27 mouse cellular contexts compared by ENCODE assay signal in the genomic region with DNA sequence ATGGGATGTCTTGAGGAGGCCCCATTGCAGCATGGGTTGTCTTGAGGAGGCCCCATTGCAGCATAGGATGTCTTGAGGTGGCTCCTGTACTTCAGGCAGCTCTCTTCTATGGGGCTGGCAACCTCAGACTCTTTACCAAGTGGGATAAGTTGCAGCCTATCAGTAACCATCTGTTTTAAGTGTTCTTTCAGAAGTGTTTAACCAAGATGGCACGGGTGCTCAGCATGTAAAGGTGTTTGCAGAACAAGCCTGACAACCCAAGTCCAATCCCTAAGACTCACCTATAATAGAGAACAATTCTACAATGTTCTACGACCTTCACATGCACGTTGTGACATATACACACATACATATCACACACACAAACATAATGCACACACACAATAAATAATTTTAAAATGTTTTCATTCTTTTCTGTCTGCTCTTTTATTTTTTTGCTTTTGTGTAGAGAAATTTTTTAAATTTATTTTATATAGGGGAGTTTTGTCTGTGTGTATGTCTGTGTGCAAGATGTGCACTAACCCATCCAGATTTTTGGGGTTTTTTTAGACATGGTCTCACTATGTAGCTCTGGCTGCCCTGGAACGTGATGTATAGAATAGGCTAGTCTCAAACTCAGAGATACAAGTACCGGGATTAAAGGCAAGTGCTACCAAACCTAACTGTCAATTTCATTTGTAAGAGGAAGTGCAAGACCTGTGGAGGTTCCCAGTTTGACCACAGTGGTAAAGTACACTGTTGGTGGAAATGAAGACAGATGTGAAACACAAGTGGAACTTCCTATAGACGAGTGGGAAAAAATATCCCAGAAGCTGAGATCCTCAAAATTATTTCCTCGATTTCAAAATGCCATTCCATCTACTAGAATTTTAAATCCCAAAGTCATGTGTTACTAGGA. TPM values are rescaled to one million over a fixed set of nuclear protein-coding genes. Genes with fewer than 3 reads are reported as not detected.
DNase-seq lines count a peak whose midpoint lies in the region; ATAC-seq and TF ChIP-seq lines count a peak whose summit lies in the region.
"Had no signal": no experiment of that assay in that cellular context is flagged by ENCODE, and none has a peak within 500 bp of the region (broad histone marks: within the 10 kb centered on the region; RNA-seq: fewer than 3 reads in every experiment).

No protein-coding gene starts in this region.

- H3K9ac ChIP-seq in liver, embryonic 12.5 days: no peak overlapping the region
- no peak overlapping the region for H3K9ac ChIP-seq in liver, postnatal 0 days (replicated peaks)
- no peak overlapping the region for H3K9ac ChIP-seq in forebrain, embryonic 14.5 days (ENCODE audit: low read length)
- no peak overlapping the region for H3K9ac ChIP-seq in hindbrain, postnatal 0 days (replicated peaks; ENCODE audit: low read length)
- H3K9ac ChIP-seq in forebrain, embryonic 12.5 days: no peak overlapping the region
- H3K9ac ChIP-seq: hindbrain, embryonic 15.5 days; midbrain, embryonic 15.5 days; neural tube, embryonic 15.5 days; stomach, embryonic 15.5 days had no signal

- DNase-seq in liver: no peak
- DNase-seq in liver, postnatal 0 days: no peak
- DNase-seq in forebrain, embryonic 14.5 days (ENCODE audit: low spot score): no peak
- no peak for DNase-seq in hindbrain, postnatal 0 days (ENCODE audit: low spot score)
- DNase-seq: adrenal gland, postnatal 36 days; cerebellum, adult 9-10 months; cerebellum, postnatal 36 days; gastrocnemius, postnatal 36 days; heart, postnatal 14 days; kidney, postnatal 4 days; layer of hippocampus, postnatal 36 days; left cerebral cortex, postnatal 4 days; lung, adult 18-20 months; retina, postnatal 1 day; right cerebral cortex, postnatal 14 days had no signal

- 54% methylated on average over 7 of the region's 7 CpGs for WGBS in liver, embryonic 12.5 days (ENCODE audit: insufficient replicate concordance)
- 35% methylated on average over 7 of the region's 7 CpGs for WGBS in bone marrow, adult 2 months
- 55% methylated on average over 7 of the region's 7 CpGs for WGBS in liver, postnatal 0 days (ENCODE audit: insufficient replicate concordance)
- 89% methylated on average over 7 of the region's 7 CpGs for WGBS in forebrain, embryonic 14.5 days
- WGBS in hindbrain, postnatal 0 days: 91% methylated on average over 7 of the region's 7 CpGs
- 91% methylated on average over 7 of the region's 7 CpGs for WGBS in forebrain, embryonic 12.5 days

- TF ChIP-seq EP300 in liver, postnatal 0 days (IDR thresholded peaks at IDR 0.05; ENCODE audit: low read depth): no peak

- H3K27me3 ChIP-seq in liver, embryonic 12.5 days (replicated peaks): no peaks in the 10 kb centered on the region
- no peaks in the 10 kb centered on the region for H3K27me3 ChIP-seq in liver, postnatal 0 days (ENCODE audit: insufficient read depth, low read length)
- H3K27me3 ChIP-seq in forebrain, embryonic 14.5 days (replicated peaks; ENCODE audit: control insufficient read depth, insufficient read depth, low read length): no peaks in the 10 kb centered on the region
- no peaks in the 10 kb centered on the region for H3K27me3 ChIP-seq in hindbrain, postnatal 0 days (ENCODE audit: insufficient read depth, low read length)
- H3K27me3 ChIP-seq in forebrain, embryonic 12.5 days: no peaks in the 10 kb centered on the region
- H3K27me3 ChIP-seq: hindbrain, embryonic 15.5 days; midbrain, embryonic 15.5 days; neural tube, embryonic 15.5 days; stomach, embryonic 15.5 days had no signal

- ATAC-seq in liver, embryonic 12.5 days: no peak
- ATAC-seq in liver, postnatal 0 days: no peak
- no peak for ATAC-seq in forebrain, embryonic 14.5 days
- ATAC-seq in hindbrain, postnatal 0 days: no peak
- ATAC-seq in forebrain, embryonic 12.5 days (ENCODE audit: low FRiP score): no peak
- ATAC-seq: lung, postnatal 0 days; midbrain, embryonic 15.5 days had no signal

- TF ChIP-seq CTCF in bone marrow, adult 2 months (IDR thresholded peaks at IDR 0.05; ENCODE audit: control insufficient read depth, insufficient read depth, low read length): no peak
- no peak for TF ChIP-seq CTCF in liver, postnatal 0 days (IDR thresholded peaks at IDR 0.05; ENCODE audit: low read depth)
- no peak for TF ChIP-seq CTCF in hindbrain, postnatal 0 days (IDR thresholded peaks at IDR 0.05; ENCODE audit: low read depth)

- no peak overlapping the region for H3K4me2 ChIP-seq in liver, embryonic 12.5 days
- no peak overlapping the region for H3K4me2 ChIP-seq in liver, postnatal 0 days (ENCODE audit: low read depth, low read length)
- H3K4me2 ChIP-seq in forebrain, embryonic 14.5 days (ENCODE audit: low read length): no peak overlapping the region
- H3K4me2 ChIP-seq in hindbrain, postnatal 0 days (ENCODE audit: low read depth, low read length): no peak overlapping the region
- no peak overlapping the region for H3K4me2 ChIP-seq in forebrain, embryonic 12.5 days
- H3K4me2 ChIP-seq: hindbrain, embryonic 15.5 days; midbrain, embryonic 15.5 days; neural tube, embryonic 15.5 days; stomach, embryonic 15.5 days had no signal

- TF ChIP-seq POLR2A in bone marrow, adult 2 months (IDR thresholded peaks at IDR 0.05; ENCODE audit: borderline replicate concordance, control insufficient read depth, low read depth, low read length): no peak

- no peaks in the 10 kb centered on the region for H3K36me3 ChIP-seq in liver, embryonic 12.5 days
- no peaks in the 10 kb centered on the region for H3K36me3 ChIP-seq in liver, postnatal 0 days (replicated peaks; ENCODE audit: insufficient read depth, low read length)
- H3K36me3 ChIP-seq in forebrain, embryonic 14.5 days (ENCODE audit: control insufficient read depth, insufficient read depth, low read length): no peaks in the 10 kb centered on the region
- no peaks in the 10 kb centered on the region for H3K36me3 ChIP-seq in hindbrain, postnatal 0 days (ENCODE audit: insufficient read depth, low read length)
- H3K36me3 ChIP-seq in forebrain, embryonic 12.5 days (replicated peaks): no peaks in the 10 kb centered on the region
- H3K36me3 ChIP-seq: hindbrain, embryonic 10.5 days; hindbrain, embryonic 15.5 days; midbrain, embryonic 10.5 days; midbrain, embryonic 15.5 days; neural tube, embryonic 15.5 days; stomach, embryonic 15.5 days had no signal

- H3K4me3 ChIP-seq in liver, embryonic 12.5 days: no peak overlapping the region
- no peak overlapping the region for H3K4me3 ChIP-seq in bone marrow, adult 2 months (replicated peaks; ENCODE audit: control insufficient read depth, low read depth, low read length)
- no peak overlapping the region for H3K4me3 ChIP-seq in liver, postnatal 0 days (ENCODE audit: low read depth, low read length)
- no peak overlapping the region for H3K4me3 ChIP-seq in forebrain, embryonic 14.5 days (ENCODE audit: low read depth, low read length)
- no peak overlapping the region for H3K4me3 ChIP-seq in hindbrain, postnatal 0 days (ENCODE audit: low read length)
- no peak overlapping the region for H3K4me3 ChIP-seq in forebrain, embryonic 12.5 days (replicated peaks)
- H3K4me3 ChIP-seq: erythroblast, embryonic 14.5 days; hindbrain, embryonic 10.5 days; hindbrain, embryonic 15.5 days; midbrain, embryonic 10.5 days; midbrain, embryonic 15.5 days; neural tube, embryonic 15.5 days; stomach, embryonic 15.5 days had no signal

- H3K27ac ChIP-seq in liver, embryonic 12.5 days: peak overlapping the region; percentile 90; the same call in 1 of the 2 replicates
- peak overlapping the region; percentile 31 for H3K27ac ChIP-seq in bone marrow, adult 2 months (ENCODE audit: control insufficient read depth, insufficient read depth, low read depth, low read length, poor library complexity)
- H3K27ac ChIP-seq in liver, postnatal 0 days (ENCODE audit: low read depth): peak overlapping the region; percentile 94; the same call in 1 of the 2 replicates
- no peak overlapping the region for H3K27ac ChIP-seq in forebrain, embryonic 14.5 days (ENCODE audit: low read depth, low read length)
- no peak overlapping the region for H3K27ac ChIP-seq in hindbrain, postnatal 0 days
- no peak overlapping the region for H3K27ac ChIP-seq in forebrain, embryonic 12.5 days
- H3K27ac ChIP-seq: hindbrain, embryonic 10.5 days; hindbrain, embryonic 15.5 days; kidney, postnatal 0 days; midbrain, embryonic 10.5 days; midbrain, embryonic 15.5 days; neural tube, embryonic 15.5 days; stomach, embryonic 15.5 days had no signal

- no peaks in the 10 kb centered on the region for H3K9me3 ChIP-seq in liver, embryonic 12.5 days (replicated peaks)
- H3K9me3 ChIP-seq in liver, postnatal 0 days (ENCODE audit: low read length): no peaks in the 10 kb centered on the region
- H3K9me3 ChIP-seq in forebrain, embryonic 14.5 days (replicated peaks; ENCODE audit: control insufficient read depth, low read length): no peaks in the 10 kb centered on the region
- no peaks in the 10 kb centered on the region for H3K9me3 ChIP-seq in hindbrain, postnatal 0 days (ENCODE audit: low read length)
- H3K9me3 ChIP-seq in forebrain, embryonic 12.5 days: no peaks in the 10 kb centered on the region
- H3K9me3 ChIP-seq: hindbrain, embryonic 10.5 days; hindbrain, embryonic 15.5 days; midbrain, embryonic 10.5 days; midbrain, embryonic 15.5 days; neural tube, embryonic 15.5 days; stomach, embryonic 15.5 days had no signal

- H3K4me1 ChIP-seq in liver, embryonic 12.5 days: peaks cover 43% of the 10 kb centered on the region
- H3K4me1 ChIP-seq in bone marrow, adult 2 months (ENCODE audit: control insufficient read depth, insufficient read depth, low read length): peaks cover 3% of the 10 kb centered on the region; the same call in 1 of the 2 replicates
- H3K4me1 ChIP-seq in liver, postnatal 0 days (ENCODE audit: insufficient read depth): peaks cover 28% of the 10 kb centered on the region
- peaks cover 7% of the 10 kb centered on the region for H3K4me1 ChIP-seq in forebrain, embryonic 14.5 days (ENCODE audit: control insufficient read depth, insufficient read depth, low read length)
- H3K4me1 ChIP-seq in hindbrain, postnatal 0 days (ENCODE audit: insufficient read depth, low read length): peaks cover 3% of the 10 kb centered on the region; the same call in 1 of the 2 replicates
- H3K4me1 ChIP-seq in forebrain, embryonic 12.5 days: peaks cover 8% of the 10 kb centered on the region

RNA-seq across cellular contexts. Expression of a gene that starts 2.0 kb away (rescaled TPM):
- polyA plus RNA-seq in liver, embryonic 12.5 days (2016; fragmentation: Nextera tagmentation; extraction: Ambion mirVana): 72.8 and 77.8 TPM in 2 replicates
- polyA plus RNA-seq in bone marrow, adult 2 months (2011; ENCODE audit: insufficient read depth, insufficient read length, low replicate concordance, missing spikeins): 30.1 and 31.3 TPM in 2 replicates
- 52.2 and 53.8 TPM in 2 replicates for polyA plus RNA-seq in liver, postnatal 0 days (2015; fragmentation: Nextera tagmentation; extraction: Ambion mirVana)
- polyA plus RNA-seq in forebrain, embryonic 14.5 days (2014; fragmentation: Nextera tagmentation; extraction: Ambion mirVana): 117 and 122 TPM in 2 replicates
- 23.7 and 42.3 TPM in 2 replicates for total RNA-seq in hindbrain, postnatal 0 days (2014; rRNA removed)
- polyA plus RNA-seq in hindbrain, postnatal 0 days (2015; fragmentation: Nextera tagmentation; extraction: Ambion mirVana): 112 and 116 TPM in 2 replicates
- 117 and 125 TPM in 2 replicates for polyA plus RNA-seq in forebrain, embryonic 12.5 days (2016; fragmentation: Nextera tagmentation; extraction: Ambion mirVana)

RNA-seq across cellular contexts. Expression of a gene that starts 2.3 kb away (rescaled TPM):
- 40.5 TPM in 2 replicates for polyA plus RNA-seq in liver, embryonic 12.5 days (2016; fragmentation: Nextera tagmentation; extraction: Ambion mirVana)
- polyA plus RNA-seq in bone marrow, adult 2 months (2011; ENCODE audit: insufficient read depth, insufficient read length, low replicate concordance, missing spikeins): 19.5 and 20.1 TPM in 2 replicates
- 19.7 and 21.2 TPM in 2 replicates for polyA plus RNA-seq in liver, postnatal 0 days (2015; fragmentation: Nextera tagmentation; extraction: Ambion mirVana)
- 29.5 and 31.1 TPM in 2 replicates for polyA plus RNA-seq in forebrain, embryonic 14.5 days (2014; fragmentation: Nextera tagmentation; extraction: Ambion mirVana)
- 43.9 and 45.6 TPM in 2 replicates for total RNA-seq in hindbrain, postnatal 0 days (2014; rRNA removed)
- polyA plus RNA-seq in hindbrain, postnatal 0 days (2015; fragmentation: Nextera tagmentation; extraction: Ambion mirVana): 37.2 and 39.5 TPM in 2 replicates
- polyA plus RNA-seq in forebrain, embryonic 12.5 days (2016; fragmentation: Nextera tagmentation; extraction: Ambion mirVana): 26.0 and 29.6 TPM in 2 replicates

Comparison
In these comparisons a context has a peak if more than half of its experiments do, and no peak if none do; other contexts are left out.
1. H3K27ac ChIP-seq: peak in liver, embryonic 12.5 days (single experiment), bone marrow, adult 2 months (single experiment) and liver, postnatal 0 days (single experiment); none in forebrain, embryonic 14.5 days (single experiment), hindbrain, postnatal 0 days (single experiment) and forebrain, embryonic 12.5 days (single experiment).